Mouse (Mus musculus): ENCODE measurements around the gene Gm3285. TPM values are rescaled to one million over a fixed set of nuclear protein-coding genes. Genes with fewer than 3 reads are reported as not detected.

Gm3285 gene
- polyA plus RNA-seq, 1 experiment from 2014 or later: 2.4 TPM

GRCm38 (mm10) chr10:77900903-77901818, 39.4 kb downstream of the Gm3285 start:
- ATAC-seq (ENCODE audit: insufficient number of reproducible peaks, low FRiP score, low TSS enrichment, low read depth): no peak
- Histone ChIP-seq H3K9ac (no peak overlapping the region), H3K4me1 (peaks cover 12% of the 10 kb centered on the region), H3K4me2 (replicated peaks) (peak overlapping the region; percentile 92), H3K27ac (replicated peaks) (no peak overlapping the region), H3K36me3 (no peaks in the 10 kb centered on the region), H3K27me3 (no peaks in the 10 kb centered on the region), H3K9me3 (replicated peaks) (no peaks in the 10 kb centered on the region), H3K4me3 (replicated peaks) (peak overlapping the region; percentile 62)
- 82% methylated on average over 27 of the region's 27 CpGs for WGBS

- WGBS: 2% methylated on average over 14 of the region's 14 CpGs
- H3K27ac ChIP-seq (replicated peaks): no peak overlapping the region
- H3K4me3 ChIP-seq (replicated peaks): peak overlapping the region; percentile 62
- peak overlapping the region; percentile 92 for H3K4me2 ChIP-seq (replicated peaks)
- peak overlapping the region; percentile 33; the same call in 1 of the 2 replicates for H3K9ac ChIP-seq
- H3K4me1 ChIP-seq: peaks cover 12% of the 10 kb centered on the region
- H3K36me3 ChIP-seq: no peaks in the 10 kb centered on the region
- H3K27me3 ChIP-seq: no peaks in the 10 kb centered on the region
- ATAC-seq (ENCODE audit: insufficient number of reproducible peaks, low FRiP score, low TSS enrichment, low read depth): no peak
- no peaks in the 10 kb centered on the region for H3K9me3 ChIP-seq (replicated peaks)
Measured at GRCm38 (mm10) chr10:77901871-77902210, 40.1 kb downstream of the Gm3285 start.

GRCm38 (mm10) chr10:77902211-77902893, 40.6 kb downstream of the Gm3285 start, which contains the start of gene Lrrc3:
Gene Lrrc3, minus strand, starts transcription at chr10:77902536.
- Histone ChIP-seq H3K27ac (replicated peaks) (no peak within 1 kb of the TSS), H3K36me3 (no peaks in the 10 kb centered on the region), H3K4me3 (replicated peaks) (peak within 1 kb of the TSS; percentile 62), H3K9me3 (replicated peaks) (no peaks in the 10 kb centered on the region), H3K9ac (peak within 1 kb of the TSS; percentile 33; the same call in 1 of the 2 replicates), H3K4me1 (peaks cover 12% of the 10 kb centered on the region), H3K27me3 (no peaks in the 10 kb centered on the region), H3K4me2 (replicated peaks) (peak within 1 kb of the TSS; percentile 92)
- 1% methylated on average over 46 of the region's 46 CpGs for WGBS
- ATAC-seq (ENCODE audit: insufficient number of reproducible peaks, low FRiP score, low TSS enrichment, low read depth): peak; percentile 71

- no peaks in the 10 kb centered on the region for H3K27me3 ChIP-seq
- no peak overlapping the region for H3K9ac ChIP-seq
- no peak overlapping the region for H3K27ac ChIP-seq (replicated peaks)
- H3K9me3 ChIP-seq (replicated peaks): no peaks in the 10 kb centered on the region
- H3K4me2 ChIP-seq (replicated peaks): peak overlapping the region; percentile 92
- H3K36me3 ChIP-seq: no peaks in the 10 kb centered on the region
- WGBS: 6% methylated on average over 35 of the region's 35 CpGs
- ATAC-seq (ENCODE audit: insufficient number of reproducible peaks, low FRiP score, low TSS enrichment, low read depth): peak; percentile 72
- H3K4me3 ChIP-seq (replicated peaks): peak overlapping the region; percentile 62
- peaks cover 12% of the 10 kb centered on the region for H3K4me1 ChIP-seq
Measured at GRCm38 (mm10) chr10:77902894-77903715, 41.3 kb downstream of the Gm3285 start.

Other genes starting within 250 kb of the Gm3285 start
- 92.2 and 102 TPM in 2 replicates for gene Ube2g2, start 239.7 kb upstream of the Gm3285 start, polyA plus RNA-seq (2015; fragmentation: Nextera tagmentation; extraction: Ambion mirVana)
- gene Tspear, start 175.4 kb upstream of the Gm3285 start, polyA plus RNA-seq (2015; fragmentation: Nextera tagmentation; extraction: Ambion mirVana): 3.3 and 3.4 TPM in 2 replicates
- gene Gm19402, start 171.2 kb upstream of the Gm3285 start, polyA plus RNA-seq (2015; fragmentation: Nextera tagmentation; extraction: Ambion mirVana): 0.60 and 0.85 TPM in 2 replicates
- gene Gm9508, start 164.7 kb upstream of the Gm3285 start, polyA plus RNA-seq (2015; fragmentation: Nextera tagmentation; extraction: Ambion mirVana): 1.0 and 1.9 TPM in 2 replicates
- gene Gm10272, start 155.3 kb upstream of the Gm3285 start, polyA plus RNA-seq (2015; fragmentation: Nextera tagmentation; extraction: Ambion mirVana): 0.59 TPM in 1 of 2 replicates, not detected in the other
- 2.2 and 2.8 TPM in 2 replicates for gene Gm10024, start 150.5 kb upstream of the Gm3285 start, polyA plus RNA-seq (2015; fragmentation: Nextera tagmentation; extraction: Ambion mirVana)
- gene Gm10142, start 146.2 kb upstream of the Gm3285 start, polyA plus RNA-seq (2015; fragmentation: Nextera tagmentation; extraction: Ambion mirVana): 0.56 and 1.5 TPM in 2 replicates
- gene Krtap12-1, start 141.4 kb upstream of the Gm3285 start, polyA plus RNA-seq (2015; fragmentation: Nextera tagmentation; extraction: Ambion mirVana): 1.1 and 1.8 TPM in 2 replicates
- gene Gm10100, start 135.5 kb upstream of the Gm3285 start, polyA plus RNA-seq (2015; fragmentation: Nextera tagmentation; extraction: Ambion mirVana): 0.75 and 1.2 TPM in 2 replicates
- gene Gm18596, start 119.3 kb upstream of the Gm3285 start, polyA plus RNA-seq (2015; fragmentation: Nextera tagmentation; extraction: Ambion mirVana): 1.5 and 1.7 TPM in 2 replicates
- 1.5 and 1.9 TPM in 2 replicates for gene Gm9736, start 110.6 kb upstream of the Gm3285 start, polyA plus RNA-seq (2015; fragmentation: Nextera tagmentation; extraction: Ambion mirVana)
- gene Gm3233, start 102.3 kb upstream of the Gm3285 start, polyA plus RNA-seq (2015; fragmentation: Nextera tagmentation; extraction: Ambion mirVana): 0.41 and 0.77 TPM in 2 replicates
- 0.92 TPM in 1 of 2 replicates, not detected in the other for gene Gm3238, start 90.7 kb upstream of the Gm3285 start, polyA plus RNA-seq (2015; fragmentation: Nextera tagmentation; extraction: Ambion mirVana)
- 1.3 and 1.7 TPM in 2 replicates for gene Gm7138, start 85.0 kb upstream of the Gm3285 start, polyA plus RNA-seq (2015; fragmentation: Nextera tagmentation; extraction: Ambion mirVana)
- not detected in 2 replicates for gene Gm3250, start 79.4 kb upstream of the Gm3285 start, polyA plus RNA-seq (2015; fragmentation: Nextera tagmentation; extraction: Ambion mirVana)
- 0.54 TPM in 1 of 2 replicates, not detected in the other for gene Gm7137, start 73.8 kb upstream of the Gm3285 start, polyA plus RNA-seq (2015; fragmentation: Nextera tagmentation; extraction: Ambion mirVana)
- 0.91 and 1.0 TPM in 2 replicates for gene Gm9639, start 66.9 kb upstream of the Gm3285 start, polyA plus RNA-seq (2015; fragmentation: Nextera tagmentation; extraction: Ambion mirVana)
- 0.24 and 0.55 TPM in 2 replicates for gene Gm19668, start 62.8 kb upstream of the Gm3285 start, polyA plus RNA-seq (2015; fragmentation: Nextera tagmentation; extraction: Ambion mirVana)
- gene Gm9507, start 50.1 kb upstream of the Gm3285 start, polyA plus RNA-seq (2015; fragmentation: Nextera tagmentation; extraction: Ambion mirVana): 2.0 and 2.1 TPM in 2 replicates
- 2.8 and 3.4 TPM in 2 replicates for gene Gm2696, start 47.3 kb upstream of the Gm3285 start, polyA plus RNA-seq (2015; fragmentation: Nextera tagmentation; extraction: Ambion mirVana)
- 2.6 and 5.3 TPM in 2 replicates for gene Krtap10-4, start 34.9 kb upstream of the Gm3285 start, polyA plus RNA-seq (2015; fragmentation: Nextera tagmentation; extraction: Ambion mirVana)
- 2.9 and 3.8 TPM in 2 replicates for gene Krtap10-10, start 26.0 kb upstream of the Gm3285 start, polyA plus RNA-seq (2015; fragmentation: Nextera tagmentation; extraction: Ambion mirVana)
- gene Gm36176, start 15.2 kb upstream of the Gm3285 start, polyA plus RNA-seq (2015; fragmentation: Nextera tagmentation; extraction: Ambion mirVana): 0.73 and 0.88 TPM in 2 replicates
- 3.0 and 3.4 TPM in 2 replicates for gene Gm10318, start 9.1 kb upstream of the Gm3285 start, polyA plus RNA-seq (2015; fragmentation: Nextera tagmentation; extraction: Ambion mirVana)
- 4.3 and 5.0 TPM in 2 replicates for gene Lrrc3, start 40.6 kb downstream of the Gm3285 start, polyA plus RNA-seq (2015; fragmentation: Nextera tagmentation; extraction: Ambion mirVana)
- 0.60 and 0.79 TPM in 2 replicates for gene Trpm2, start 108.6 kb downstream of the Gm3285 start, polyA plus RNA-seq (2015; fragmentation: Nextera tagmentation; extraction: Ambion mirVana)
- 31.0 and 32.7 TPM in 2 replicates for gene 1810043G02Rik, start 116.5 kb downstream of the Gm3285 start, polyA plus RNA-seq (2015; fragmentation: Nextera tagmentation; extraction: Ambion mirVana)
- gene Pfkl, start 148.1 kb downstream of the Gm3285 start, polyA plus RNA-seq (2015; fragmentation: Nextera tagmentation; extraction: Ambion mirVana): 129 and 148 TPM in 2 replicates
- gene Dnmt3l, start 180.0 kb downstream of the Gm3285 start, polyA plus RNA-seq (2015; fragmentation: Nextera tagmentation; extraction: Ambion mirVana): 0.39 and 0.65 TPM in 2 replicates
- gene Aire, start 181.6 kb downstream of the Gm3285 start, polyA plus RNA-seq (2015; fragmentation: Nextera tagmentation; extraction: Ambion mirVana): 0.30 and 0.31 TPM in 2 replicates
- gene Icosl, start 207.3 kb downstream of the Gm3285 start, polyA plus RNA-seq (2015; fragmentation: Nextera tagmentation; extraction: Ambion mirVana): 5.3 and 5.5 TPM in 2 replicates

Data from embryonic facial prominence, embryonic 15.5 days (tissue).